Mouse (Mus musculus): ENCODE measurements around the gene Dgki. TPM values are rescaled to one million over a fixed set of nuclear protein-coding genes. Genes with fewer than 3 reads are reported as not detected.

Dgki gene
- total RNA-seq, 2 experiments from 2014 or later, result 90.5 to 91.1 TPM

- Histone ChIP-seq H3K27ac (no peak overlapping the region), H3K4me3 (no peak overlapping the region)
- no peak for TF ChIP-seq CTCF (IDR thresholded peaks at IDR 0.05)
- DNase-seq (ENCODE audit: extremely low spot score in 1 of 2, low spot score in 2 of 2), result no peak
- intact Hi-C loops (cut with DNase I), result no loop called here
These were observed 26.1 kb upstream of the Dgki start for GRCm38 (mm10) chr6:37325906-37326602.

GRCm38 (mm10) chr6:37325076-37325475 is 25.1 kb upstream of the Dgki start:
- intact Hi-C loops (cut with DNase I), result no loop called here
- no peak for TF ChIP-seq CTCF (IDR thresholded peaks at IDR 0.05)
- H3K27ac ChIP-seq, result no peak overlapping the region
- no peak overlapping the region for H3K4me3 ChIP-seq
- no peak for DNase-seq (ENCODE audit: extremely low spot score in 1 of 2, low spot score in 2 of 2)

GRCm38 (mm10) chr6:37322641-37323040 is 22.7 kb upstream of the Dgki start:
- intact Hi-C loops (cut with DNase I), result no loop called here
- Histone ChIP-seq H3K4me3 (no peak overlapping the region), H3K27ac (no peak overlapping the region)
- no peak for TF ChIP-seq CTCF (IDR thresholded peaks at IDR 0.05)
- no peak for DNase-seq (ENCODE audit: extremely low spot score in 1 of 2, low spot score in 2 of 2)

GRCm38 (mm10) chr6:37322088-37322487 is 22.1 kb upstream of the Dgki start:
- H3K4me3 ChIP-seq, result no peak overlapping the region
- peak; percentile 52 for TF ChIP-seq CTCF (IDR thresholded peaks at IDR 0.05)
- 0 out of 2 replicates have a peak overlapping the region, but pooled peaks have one; percentile 21 for H3K27ac ChIP-seq
- DNase-seq (ENCODE audit: extremely low spot score in 1 of 2, low spot score in 2 of 2), result peak in 1 of 2 experiments; percentile 51
- intact Hi-C loops (cut with DNase I), result no loop called here

- no peak for DNase-seq (ENCODE audit: extremely low spot score in 1 of 2, low spot score in 2 of 2)
- intact Hi-C loops (cut with DNase I), result no loop called here
- Histone ChIP-seq H3K27ac (no peak overlapping the region), H3K4me3 (no peak overlapping the region)
- TF ChIP-seq CTCF (IDR thresholded peaks at IDR 0.05), result no peak
These were observed 17.9 kb upstream of the Dgki start for GRCm38 (mm10) chr6:37317904-37318303.

- no peak for DNase-seq (ENCODE audit: extremely low spot score in 1 of 2, low spot score in 2 of 2)
- TF ChIP-seq CTCF (IDR thresholded peaks at IDR 0.05), result no peak
- no peak overlapping the region for H3K27ac ChIP-seq
- no peak overlapping the region for H3K4me3 ChIP-seq
- intact Hi-C loops (cut with DNase I), result no loop called here
These were observed 15.5 kb upstream of the Dgki start for GRCm38 (mm10) chr6:37315440-37315839.

GRCm38 (mm10) chr6:37310601-37311000 is 10.6 kb upstream of the Dgki start:
- intact Hi-C loops (cut with DNase I), result no loop called here
- H3K4me3 ChIP-seq, result no peak overlapping the region
- DNase-seq (ENCODE audit: extremely low spot score in 1 of 2, low spot score in 2 of 2), result no peak
- no peak for TF ChIP-seq CTCF (IDR thresholded peaks at IDR 0.05)
- H3K27ac ChIP-seq, result no peak overlapping the region

GRCm38 (mm10) chr6:37306616-37307015 is 6.6 kb upstream of the Dgki start:
- TF ChIP-seq CTCF (IDR thresholded peaks at IDR 0.05), result no peak
- H3K27ac ChIP-seq, result no peak overlapping the region
- H3K4me3 ChIP-seq, result no peak overlapping the region
- no peak for DNase-seq (ENCODE audit: extremely low spot score in 1 of 2, low spot score in 2 of 2)
- intact Hi-C loops (cut with DNase I), result no loop called here

- no peak for DNase-seq (ENCODE audit: extremely low spot score in 1 of 2, low spot score in 2 of 2)
- peak overlapping the region; percentile 72 for H3K4me3 ChIP-seq
- intact Hi-C loops (cut with DNase I), result loop anchor here (1.0 kb wide), 1 partner anchor 203 kb away; no protein-coding TSS in a partner anchor
- TF ChIP-seq CTCF (IDR thresholded peaks at IDR 0.05), result no peak
- peak overlapping the region; percentile 91 for H3K27ac ChIP-seq
These were observed 508 bp upstream of the Dgki start for GRCm38 (mm10) chr6:37300492-37300891.

- peak overlapping the region; percentile 72 for H3K4me3 ChIP-seq
- TF ChIP-seq CTCF (IDR thresholded peaks at IDR 0.05), result no peak
- DNase-seq (ENCODE audit: extremely low spot score in 1 of 2, low spot score in 2 of 2), result no peak
- intact Hi-C loops (cut with DNase I), result loop anchor here (2.0 to 5.0 kb wide), 2 partner anchors 56 to 82 kb away; no protein-coding TSS in a partner anchor
- H3K27ac ChIP-seq, result peak overlapping the region; percentile 68
These were observed 1.0 kb downstream of the Dgki start for GRCm38 (mm10) chr6:37298982-37299381.

GRCm38 (mm10) chr6:37297744-37298482 is 2.1 kb downstream of the Dgki start:
- intact Hi-C loops (cut with DNase I), result loop anchor here (2.0 to 5.0 kb wide), 2 partner anchors 55 to 81 kb away; no protein-coding TSS in a partner anchor
- Histone ChIP-seq H3K4me3 (peak overlapping the region; percentile 72), H3K27ac (peak overlapping the region; percentile 70)
- no peak for TF ChIP-seq CTCF (IDR thresholded peaks at IDR 0.05)
- DNase-seq (ENCODE audit: extremely low spot score in 1 of 2, low spot score in 2 of 2), result peak; percentile 45

- intact Hi-C loops (cut with DNase I), result no loop called here
- TF ChIP-seq CTCF (IDR thresholded peaks at IDR 0.05), result no peak
- DNase-seq (ENCODE audit: extremely low spot score in 1 of 2, low spot score in 2 of 2), result no peak
- H3K4me3 ChIP-seq, result no peak overlapping the region
- H3K27ac ChIP-seq, result no peak overlapping the region
These were observed 7.9 kb downstream of the Dgki start for GRCm38 (mm10) chr6:37292068-37292467.

Data from left cerebral cortex, adult 2 months (tissue).